Mouse (Mus musculus) embryonic facial prominence, embryonic 10.5 days (tissue): ENCODE measurements around the gene Fscn3. TPM values are rescaled to one million over a fixed set of nuclear protein-coding genes. Genes with fewer than 3 reads are reported as not detected.

Experiments
- DNase-seq: peaks from one replicate; pipeline ENCODE4 v3.0.0-alpha.2; 2017; ENCODE audit warnings: low spot score
- H3K27ac ChIP-seq: fragments of 300-500 bp; sonication (generic); replicated peaks from 2 replicates; pipeline ENCODE4 v1.5.1; 2016; ENCODE audit warnings: mild to moderate bottlenecking
- H3K27me3 ChIP-seq: fragments of 300-500 bp; sonication (generic); replicated peaks from 2 replicates; pipeline ENCODE4 v1.6.1; 2016; ENCODE audit warnings: low read depth, mild to moderate bottlenecking; ENCODE audit not compliant: poor library complexity, severe bottlenecking
- H3K36me3 ChIP-seq: fragments of 300-500 bp; sonication (generic); replicated peaks from 2 replicates; pipeline ENCODE4 v1.6.1; 2016; ENCODE audit warnings: mild to moderate bottlenecking, moderate library complexity
- H3K4me1 ChIP-seq: fragments of 300-500 bp; sonication (generic); 2 replicates; pipeline ENCODE4 v1.6.1; 2016
- H3K4me3 ChIP-seq: fragments of 300-500 bp; sonication (generic); 2 replicates; pipeline ENCODE4 v1.5.1; 2016; ENCODE audit warnings: mild to moderate bottlenecking, moderate library complexity
- H3K9me3 ChIP-seq: fragments of 300-500 bp; sonication (generic); 2 replicates; pipeline ENCODE4 v1.6.1; 2016; ENCODE audit warnings: mild to moderate bottlenecking
- WGBS: fragments of 180-500 bp; shearing (Covaris S2); methylation state at CpG from one replicate; pipeline ENCODE4 v1.1.7; 2016; 5-methylcytosine and 5-hydroxymethylcytosine counted together
- polyA plus RNA-seq: library from polyadenylated mRNA; unstranded; fragments of >200 nt; fragmentation: Nextera tagmentation; extraction: Ambion mirVana; gene quantifications from 2 replicates; pipeline ENCODE4 v1.2.1, GENCODE M21; 2016

Gene Fscn3
- polyA plus RNA-seq, 1 experiment from 2014 or later: not detected

DNA sequence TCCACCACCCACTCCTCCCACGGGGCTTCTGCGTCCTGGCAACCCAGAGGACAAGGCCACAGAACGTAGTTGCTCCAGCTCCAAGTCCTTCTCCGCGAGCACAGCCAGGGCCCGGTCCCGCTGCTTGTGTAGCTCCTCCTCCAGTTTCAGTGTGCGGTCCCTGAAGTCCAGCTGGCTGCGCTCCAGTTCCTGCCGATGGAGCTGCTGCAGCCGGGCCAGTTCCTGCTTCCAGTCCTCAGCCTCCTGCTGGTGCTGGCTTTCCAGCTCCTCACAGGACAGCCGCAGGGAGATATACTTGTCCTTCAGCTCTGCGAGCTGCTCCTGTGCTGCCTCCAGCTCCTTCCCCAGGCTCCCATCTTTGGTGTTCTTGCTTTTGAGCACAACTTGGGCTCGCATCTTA, 9.1 kb upstream of the Fscn3 start:
- no peaks in the 10 kb centered on the region for H3K27me3 ChIP-seq
- no peak overlapping the region for H3K4me3 ChIP-seq
- DNase-seq: no peak
- no peaks in the 10 kb centered on the region for H3K9me3 ChIP-seq
- peaks cover 49% of the 10 kb centered on the region for H3K36me3 ChIP-seq
- H3K27ac ChIP-seq: no peak overlapping the region
- WGBS: 95% methylated on average over 14 of the region's 14 CpGs
- H3K4me1 ChIP-seq: peaks cover 25% of the 10 kb centered on the region

DNA sequence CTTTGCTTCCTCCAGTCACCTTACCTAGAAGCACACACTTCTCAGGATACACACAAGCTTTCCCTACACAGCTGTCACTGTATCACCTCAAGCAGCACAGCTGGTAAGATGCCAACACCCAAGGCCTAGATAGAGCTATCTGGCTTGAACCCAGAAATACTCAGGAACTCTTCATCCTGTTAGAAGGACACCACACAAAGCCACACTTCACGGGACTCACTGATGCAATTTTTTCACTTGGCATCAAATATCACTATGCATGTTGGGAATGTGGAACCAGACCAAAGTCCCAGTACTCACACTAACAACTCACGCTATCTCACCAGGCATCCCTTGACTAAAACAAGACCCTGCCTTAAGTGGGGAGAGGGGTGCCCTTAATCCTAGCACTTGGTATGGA, 7.9 kb upstream of the Fscn3 start:
- H3K9me3 ChIP-seq: no peaks in the 10 kb centered on the region
- H3K36me3 ChIP-seq: peaks cover 47% of the 10 kb centered on the region
- no peak for DNase-seq
- no peaks in the 10 kb centered on the region for H3K27me3 ChIP-seq
- H3K27ac ChIP-seq: no peak overlapping the region
- peaks cover 33% of the 10 kb centered on the region for H3K4me1 ChIP-seq
- H3K4me3 ChIP-seq: peak overlapping the region; percentile 77; the same call in 1 of the 2 replicates
- 82% methylated on average over 2 of the region's 2 CpGs for WGBS

DNA sequence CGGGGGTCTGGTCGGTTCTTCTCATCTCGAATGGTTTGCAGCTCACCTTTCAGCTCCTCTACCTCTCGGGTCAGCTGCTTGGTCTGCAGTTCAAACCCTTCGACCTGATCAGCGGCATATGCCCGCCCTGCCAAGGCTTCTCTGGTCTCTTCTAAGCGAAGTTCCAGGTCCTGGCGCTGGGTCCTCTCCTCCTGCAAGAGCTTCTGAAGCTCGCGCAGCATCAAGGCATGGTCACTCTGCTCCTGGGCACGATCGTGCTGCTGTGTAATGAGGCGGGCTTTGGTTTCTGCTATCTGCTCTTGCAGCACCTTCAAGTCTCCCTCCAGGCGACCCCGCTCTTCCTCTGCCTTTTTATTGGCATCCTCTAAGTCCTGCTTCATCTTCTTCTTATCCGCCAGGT, 7.2 kb upstream of the Fscn3 start:
- Histone ChIP-seq H3K27ac (no peak overlapping the region), H3K4me1 (peaks cover 38% of the 10 kb centered on the region), H3K9me3 (no peaks in the 10 kb centered on the region), H3K27me3 (no peaks in the 10 kb centered on the region), H3K36me3 (peaks cover 46% of the 10 kb centered on the region), H3K4me3 (peak overlapping the region; percentile 77)
- WGBS: 85% methylated on average over 17 of the region's 17 CpGs
- DNase-seq: no peak

DNA sequence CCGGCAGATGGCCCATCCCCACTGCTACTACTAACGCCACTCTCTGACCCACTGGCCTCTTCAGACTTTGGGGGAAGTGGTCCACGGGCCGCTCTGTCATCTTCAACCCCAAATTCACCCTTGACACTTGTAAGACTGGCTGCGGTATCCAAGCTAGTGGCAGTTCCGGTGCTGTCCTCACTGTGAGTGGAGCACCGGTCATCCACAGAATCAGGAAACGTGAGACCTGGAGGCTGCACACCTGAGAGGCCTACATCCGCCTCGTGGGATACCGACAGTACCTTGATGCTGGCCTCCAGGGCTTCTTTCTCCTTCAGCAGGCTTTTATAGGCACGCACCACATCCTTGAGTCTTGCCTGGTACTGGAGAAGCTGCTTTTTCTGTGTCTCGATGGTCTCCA, 6.7 kb upstream of the Fscn3 start:
- Histone ChIP-seq H3K4me3 (peak overlapping the region; percentile 77), H3K36me3 (peaks cover 46% of the 10 kb centered on the region), H3K27me3 (no peaks in the 10 kb centered on the region), H3K27ac (peak overlapping the region; percentile 75), H3K4me1 (peaks cover 41% of the 10 kb centered on the region), H3K9me3 (no peaks in the 10 kb centered on the region)
- no peak for DNase-seq
- WGBS: 24% methylated on average over 13 of the region's 13 CpGs

DNA sequence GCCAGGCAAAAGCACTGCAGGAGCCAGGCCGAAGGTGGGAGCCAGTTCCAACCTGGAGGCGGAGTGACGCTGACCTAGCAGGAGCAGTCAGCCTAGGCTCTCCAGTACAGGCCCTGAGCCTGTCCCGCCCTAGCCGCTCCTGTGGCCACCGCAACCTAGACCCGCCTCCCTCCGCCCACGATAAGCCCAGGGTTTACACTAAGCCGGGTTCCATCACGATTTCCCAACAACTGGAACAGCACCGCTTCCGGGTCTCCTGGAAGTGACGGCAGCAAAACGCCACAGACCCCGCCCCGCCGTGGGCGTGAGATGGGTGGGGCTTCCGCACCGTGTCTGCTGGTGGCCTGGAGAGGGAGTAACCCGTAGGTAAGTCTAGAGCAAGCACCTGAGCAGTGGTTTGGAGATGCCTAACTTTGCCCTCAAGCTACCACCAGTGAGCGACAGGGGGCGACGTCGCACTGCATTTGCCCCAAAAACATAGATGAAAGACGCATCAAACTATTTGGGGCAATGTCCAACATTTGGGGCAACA, 6.1 kb upstream of the Fscn3 start:
- Histone ChIP-seq H3K9me3 (no peaks in the 10 kb centered on the region), H3K27ac (peak overlapping the region; percentile 75), H3K27me3 (no peaks in the 10 kb centered on the region), H3K4me1 (peaks cover 41% of the 10 kb centered on the region), H3K36me3 (peaks cover 45% of the 10 kb centered on the region), H3K4me3 (peak overlapping the region; percentile 77)
- peak; percentile 94 for DNase-seq
- under 1% methylated on average over 27 of the region's 27 CpGs for WGBS

DNA sequence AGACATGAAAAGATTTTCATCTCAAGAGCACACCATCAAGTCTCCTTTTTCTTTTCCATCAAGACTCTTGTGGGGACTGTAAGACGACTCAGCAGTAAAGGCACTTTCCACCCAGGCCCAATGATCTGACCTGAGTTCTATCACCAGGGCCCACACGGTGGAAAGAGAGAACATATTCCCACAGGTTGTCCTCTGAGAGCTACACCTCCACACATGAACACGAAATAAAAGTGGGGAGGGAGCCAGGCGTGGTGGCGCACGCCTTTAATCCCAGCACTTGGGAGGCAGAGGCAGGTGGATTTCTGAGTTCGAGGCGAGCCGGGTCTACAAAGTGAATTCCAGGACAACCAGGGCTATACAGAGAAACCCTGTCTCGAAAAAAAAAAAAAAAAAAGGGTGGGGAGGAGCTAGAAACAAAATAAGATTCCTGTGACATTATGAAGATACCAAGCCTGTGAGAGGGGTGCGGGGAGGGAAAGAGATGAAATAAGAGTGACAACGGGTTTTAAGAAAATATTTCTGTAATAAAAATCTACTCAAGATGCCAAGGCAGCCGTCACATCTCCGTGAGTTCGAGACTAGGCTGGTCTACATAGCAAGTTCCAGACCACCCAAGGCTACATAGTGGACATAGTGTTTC, 4.8 kb upstream of the Fscn3 start:
- Histone ChIP-seq H3K27me3 (no peaks in the 10 kb centered on the region), H3K4me1 (peaks cover 41% of the 10 kb centered on the region), H3K36me3 (peaks cover 42% of the 10 kb centered on the region), H3K9me3 (no peaks in the 10 kb centered on the region), H3K4me3 (peak overlapping the region; percentile 91), H3K27ac (no peak overlapping the region)
- 76% methylated on average over 15 of the region's 15 CpGs for WGBS
- no peak for DNase-seq

DNA sequence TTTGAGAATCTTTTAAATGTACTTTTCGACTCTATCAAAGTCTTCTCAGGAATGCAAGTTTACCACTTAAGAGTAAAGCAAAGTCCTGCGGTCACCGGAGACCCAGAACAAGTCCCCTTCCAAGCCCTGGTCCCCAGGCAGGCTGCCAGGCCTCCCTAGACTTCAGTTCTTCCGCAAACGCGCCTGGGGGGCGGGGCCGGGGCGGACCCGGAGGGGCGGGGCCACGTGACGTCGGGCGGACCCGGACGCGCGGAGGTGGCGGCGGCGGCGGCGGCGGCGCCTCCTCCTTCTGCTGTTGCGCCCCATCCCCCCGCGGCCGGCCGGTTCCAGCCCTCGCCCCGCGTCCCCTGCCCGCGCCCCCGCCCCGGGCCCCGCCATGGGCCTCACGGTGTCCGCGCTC, 4.3 kb upstream of the Fscn3 start, which contains the start of gene Arf5:
Gene Arf5, plus strand, starts transcription at position 248 of the 400 bp plus-strand sequence.
- no peaks in the 10 kb centered on the region for H3K27me3 ChIP-seq
- H3K36me3 ChIP-seq: peaks cover 36% of the 10 kb centered on the region
- peaks cover 41% of the 10 kb centered on the region for H3K4me1 ChIP-seq
- H3K9me3 ChIP-seq: no peaks in the 10 kb centered on the region
- 1% methylated on average over 40 of the region's 42 CpGs for whole genome bisulfite sequencing
- DNase-seq: peak; percentile 95
- peak within 1 kb of the TSS; percentile 91 for H3K4me3 ChIP-seq
- peak within 1 kb of the TSS; percentile 94 for H3K27ac ChIP-seq

DNA sequence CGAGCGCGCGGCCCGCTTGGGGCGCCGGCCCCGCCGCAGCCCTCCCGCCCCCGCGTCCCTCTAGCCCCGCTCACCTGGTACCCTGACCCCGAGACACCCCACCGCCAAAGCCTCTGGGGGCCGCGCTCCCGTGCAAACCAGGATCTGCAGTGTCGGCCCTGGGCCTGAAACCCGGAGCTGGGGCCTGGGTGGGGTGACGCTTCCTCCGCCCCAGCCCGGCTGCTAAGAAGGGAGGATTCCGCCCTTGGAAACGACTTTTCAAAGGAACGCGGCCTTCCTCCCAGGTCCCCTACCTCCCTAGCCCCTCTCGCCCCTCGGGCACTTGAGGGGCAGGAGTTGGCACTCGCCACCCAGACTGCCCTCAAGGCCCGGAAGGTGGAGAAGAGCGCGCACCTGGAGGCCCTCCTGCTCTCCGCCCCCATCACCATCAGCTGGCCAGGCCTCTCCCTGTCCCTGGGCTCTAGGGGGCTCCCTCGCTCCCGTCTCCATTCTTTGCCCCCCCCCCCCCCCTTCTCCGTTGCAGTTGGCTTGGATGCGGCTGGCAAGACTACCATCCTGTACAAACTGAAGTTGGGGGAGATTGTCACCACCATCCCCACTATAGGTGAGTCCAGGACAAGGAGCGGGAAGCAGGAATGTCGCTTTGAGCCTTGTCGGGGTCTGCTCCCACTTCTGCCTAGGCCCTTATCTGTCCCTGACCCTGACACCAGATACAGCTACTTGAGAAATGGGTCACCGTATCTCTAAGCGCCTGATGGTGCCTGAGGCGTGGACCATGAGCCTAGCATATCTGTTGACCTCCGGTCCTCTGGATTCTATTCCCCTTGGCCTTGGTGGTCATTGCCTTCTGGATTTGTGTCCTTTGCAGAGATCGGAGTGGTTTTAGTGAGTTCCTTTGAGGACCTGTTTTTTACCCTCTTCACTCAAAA, 3.6 kb upstream of the Fscn3 start:
- 9% methylated on average over 46 of the region's 46 CpGs for WGBS
- Histone ChIP-seq H3K27ac (peak overlapping the region; percentile 94), H3K4me1 (peaks cover 41% of the 10 kb centered on the region), H3K27me3 (no peaks in the 10 kb centered on the region), H3K36me3 (peaks cover 29% of the 10 kb centered on the region), H3K4me3 (peak overlapping the region; percentile 91), H3K9me3 (no peaks in the 10 kb centered on the region)
- peak; percentile 73 for DNase-seq

DNA sequence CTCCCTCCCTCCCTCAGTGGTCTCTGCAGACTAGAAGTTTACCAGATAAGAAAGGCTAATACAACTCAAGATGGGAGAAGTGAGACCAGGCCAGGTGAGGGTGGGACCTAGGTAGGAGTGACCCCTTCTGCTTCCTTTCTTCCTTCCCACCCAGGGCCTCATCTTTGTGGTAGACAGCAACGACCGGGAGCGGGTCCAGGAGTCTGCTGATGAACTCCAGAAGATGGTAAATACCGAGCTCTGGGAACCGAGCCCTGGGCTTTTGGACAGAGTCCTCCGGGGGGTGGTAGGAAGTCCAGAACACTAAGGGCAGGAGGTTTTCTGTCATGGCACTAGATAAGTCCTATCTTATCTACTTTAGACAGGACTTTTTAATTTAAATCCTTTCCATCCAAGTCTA, 2.6 kb upstream of the Fscn3 start:
- DNase-seq: no peak
- Histone ChIP-seq H3K9me3 (no peaks in the 10 kb centered on the region), H3K36me3 (peaks cover 26% of the 10 kb centered on the region), H3K27me3 (no peaks in the 10 kb centered on the region), H3K4me1 (peaks cover 35% of the 10 kb centered on the region), H3K27ac (no peak overlapping the region), H3K4me3 (peak overlapping the region; percentile 91)
- WGBS: 92% methylated on average over 6 of the region's 6 CpGs

DNA sequence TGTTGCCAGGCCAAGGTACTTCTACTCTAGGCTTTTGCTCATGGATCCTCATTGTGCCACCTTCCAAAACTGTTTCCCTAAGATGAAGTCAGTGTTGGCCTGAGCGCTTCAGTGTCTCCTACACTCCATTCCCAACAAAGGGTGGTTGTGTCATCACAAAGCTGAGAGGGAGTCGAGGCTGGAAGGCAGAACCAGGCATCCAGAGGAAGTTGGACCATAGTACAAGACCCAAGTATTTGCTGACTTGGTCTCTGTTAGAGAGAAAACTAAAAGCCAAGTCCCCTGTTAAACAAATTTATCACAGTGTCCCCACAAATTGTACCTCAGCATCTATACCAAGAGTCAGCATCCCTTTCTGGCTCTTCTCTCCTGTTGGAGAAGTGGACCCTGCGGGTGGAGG, 701 bp downstream of the Fscn3 start, which contains the start of gene Gcc1:
Gene Gcc1, minus strand, starts transcription at position 101 of the 400 bp plus-strand sequence.
- no peak within 1 kb of the TSS for H3K27ac ChIP-seq
- DNase-seq: no peak
- H3K4me3 ChIP-seq: no peak within 1 kb of the TSS
- H3K9me3 ChIP-seq: no peaks in the 10 kb centered on the region
- peaks cover 26% of the 10 kb centered on the region for H3K36me3 ChIP-seq
- WGBS: 84% methylated on average over 3 of the region's 3 CpGs
- peaks cover 16% of the 10 kb centered on the region for H3K4me1 ChIP-seq
- no peaks in the 10 kb centered on the region for H3K27me3 ChIP-seq

DNA sequence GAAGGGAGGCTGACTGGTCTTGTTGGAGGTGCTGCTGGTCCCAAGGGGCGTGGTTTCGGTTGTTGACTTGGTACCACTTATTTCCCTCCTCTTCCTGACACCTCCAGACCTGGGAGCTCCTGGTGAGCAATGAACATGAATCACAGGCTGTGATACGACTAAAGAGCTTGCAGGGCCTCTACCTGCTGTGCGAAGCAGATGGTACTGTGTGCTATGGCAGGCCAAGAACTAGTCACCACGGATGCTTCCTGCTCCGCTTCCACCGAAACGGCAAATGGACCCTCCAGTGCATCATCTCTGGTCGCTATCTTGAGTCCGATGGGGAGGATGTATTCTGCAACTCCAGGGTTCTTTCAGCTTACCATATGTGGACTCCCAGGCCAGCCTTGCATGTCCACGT, 2.3 kb downstream of the Fscn3 start:
- Histone ChIP-seq H3K4me1 (peaks cover 6% of the 10 kb centered on the region), H3K27me3 (no peaks in the 10 kb centered on the region), H3K4me3 (no peak overlapping the region), H3K36me3 (peaks cover 24% of the 10 kb centered on the region), H3K27ac (no peak overlapping the region), H3K9me3 (no peaks in the 10 kb centered on the region)
- 89% methylated on average over 11 of the region's 11 CpGs for WGBS
- no peak for DNase-seq

DNA sequence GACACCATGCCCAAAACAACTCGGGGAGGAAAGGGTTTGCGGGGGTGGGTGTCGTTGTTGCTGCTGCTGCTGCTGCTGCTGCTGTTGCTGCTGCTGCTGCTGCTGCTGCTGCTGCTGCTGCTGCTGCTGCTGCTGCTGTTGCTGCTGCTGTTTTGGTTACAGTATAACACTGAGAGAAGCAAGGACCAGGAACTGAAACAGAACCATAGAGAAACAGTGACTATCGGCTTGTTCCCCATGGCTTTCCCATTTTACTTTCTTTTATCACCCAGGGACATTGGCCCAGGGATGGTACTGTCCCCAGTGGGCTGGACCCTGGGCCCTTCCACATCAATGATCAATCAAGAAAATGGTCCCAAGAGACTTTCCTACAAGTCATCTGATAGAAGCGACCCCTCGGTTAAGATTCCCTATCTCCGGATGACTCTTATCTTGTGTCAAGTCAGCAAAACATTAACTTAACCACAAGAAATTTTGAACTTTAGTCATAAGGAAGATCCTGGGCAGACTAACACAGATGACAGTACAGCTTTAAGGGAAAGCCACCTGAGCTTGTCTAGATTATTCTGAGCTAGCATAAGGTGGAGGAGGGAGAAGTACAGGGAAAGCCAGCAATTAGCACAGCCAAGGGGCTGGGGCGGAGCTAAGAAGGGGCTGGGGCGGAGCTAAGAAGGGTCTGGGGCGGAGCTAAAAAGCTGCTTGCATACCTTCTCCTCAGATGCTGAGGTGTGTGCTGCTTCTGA, 3.4 kb downstream of the Fscn3 start:
- 80% methylated on average over 10 of the region's 10 CpGs for WGBS
- H3K4me1 ChIP-seq: no peaks in the 10 kb centered on the region
- no peaks in the 10 kb centered on the region for H3K9me3 ChIP-seq
- H3K4me3 ChIP-seq: no peak overlapping the region
- H3K27ac ChIP-seq: no peak overlapping the region
- peaks cover 14% of the 10 kb centered on the region for H3K36me3 ChIP-seq
- no peaks in the 10 kb centered on the region for H3K27me3 ChIP-seq
- no peak for DNase-seq
